Mouse (Mus musculus): ENCODE measurements around the gene Extl1. TPM values are rescaled to one million over a fixed set of nuclear protein-coding genes. Genes with fewer than 3 reads are reported as not detected.

Gene Extl1
- total RNA-seq, 4 experiments from 2014 or later: 3.3 to 15.4 (median 9.4) TPM

DNA sequence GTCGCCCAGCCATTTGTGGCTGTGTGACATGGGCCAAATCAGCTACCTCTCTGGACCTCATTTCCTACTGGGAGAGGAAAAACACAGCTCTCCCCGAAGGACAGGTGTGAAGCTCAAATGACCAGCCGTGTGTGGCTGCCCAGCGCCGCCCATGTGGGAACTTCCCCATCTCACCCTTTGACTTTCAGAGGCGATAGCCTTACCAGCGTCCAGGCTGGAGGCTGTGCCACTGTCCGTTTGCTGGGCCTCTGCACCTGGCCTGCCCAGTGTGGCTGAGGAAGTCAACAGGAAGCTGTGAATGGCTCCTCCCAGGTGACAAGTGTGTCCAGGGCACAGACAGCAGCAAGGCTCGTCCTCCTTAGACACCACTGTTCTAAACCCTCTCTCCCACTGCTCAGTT is 71.9 kb downstream of the Extl1 start:
- DNase-seq: no peak

DNA sequence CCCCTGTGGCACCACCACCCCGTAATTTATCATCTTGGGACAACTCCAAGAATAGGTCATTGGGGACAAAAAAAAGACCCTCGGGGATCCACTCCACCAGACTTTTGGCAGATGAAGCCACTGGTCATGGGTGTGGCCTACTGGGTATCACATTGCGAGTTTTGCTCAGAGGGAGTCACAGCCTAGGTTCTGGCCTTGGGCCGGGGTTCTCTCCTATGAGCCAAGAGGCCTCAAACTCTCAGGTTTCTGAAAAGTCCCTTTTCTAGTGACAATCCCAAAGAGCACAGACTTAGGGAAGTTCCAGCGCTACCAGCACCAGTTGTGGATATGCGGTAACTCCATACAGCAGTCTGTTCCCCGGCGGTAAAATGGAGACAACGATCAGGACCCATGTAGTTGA is 73.0 kb downstream of the Extl1 start:
- no peak for DNase-seq

DNA sequence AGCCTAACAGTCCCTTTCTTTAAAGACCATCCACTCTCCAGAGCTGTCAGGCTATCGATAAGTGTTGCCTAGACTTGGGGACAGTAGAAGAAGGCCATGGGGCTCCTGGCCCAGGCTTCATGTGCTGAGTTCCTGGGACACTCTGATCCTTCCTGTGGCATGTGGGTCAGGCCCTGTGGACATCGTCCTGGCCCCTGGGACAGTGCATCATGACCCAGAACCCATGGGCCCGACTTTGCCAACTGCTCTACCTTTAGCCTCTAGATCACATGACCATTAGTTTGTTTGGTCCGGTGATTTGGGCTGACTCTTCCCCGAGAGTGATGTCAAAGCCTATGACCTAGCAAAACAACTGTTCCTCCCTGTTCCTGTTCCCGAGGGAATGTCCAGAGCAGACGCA is 73.5 kb downstream of the Extl1 start:
- no peak for DNase-seq

GRCm38 (mm10) chr4:134307367-134308072 is 76.1 kb downstream of the Extl1 start:
- DNase-seq: peak; percentile 29

- DNase-seq: no peak
Measured at GRCm38 (mm10) chr4:134306963-134307362, 76.7 kb downstream of the Extl1 start.

Other genes starting within 250 kb of the Extl1 start
- gene Cep85, start 196.7 kb downstream of the Extl1 start, total RNA-seq (2022): 10 to 100 TPM; 11.4 to 31.1 (median 21.4) TPM
- gene Gm7534, start 180.8 kb downstream of the Extl1 start, total RNA-seq (2022): not detected
- gene Catsper4, start 156.5 kb downstream of the Extl1 start, total RNA-seq (2022): not detected
- under 1 TPM; 0.17 to 0.65 (median 0.46) TPM for gene Cnksr1, start 145.5 kb downstream of the Extl1 start, total RNA-seq (2022)
- not detected for gene E130218I03Rik, start 140.2 kb downstream of the Extl1 start, total RNA-seq (2022)
- 10 to 100 TPM; 10.4 to 11.6 (median 11.6) TPM for gene Zfp593, start 138.3 kb downstream of the Extl1 start, total RNA-seq (2022)
- gene Gm30191, start 136.9 kb downstream of the Extl1 start, total RNA-seq (2022): not detected
- 10 to 100 TPM in 2 of 4 experiments, 1 to 10 TPM in 2; 9.5 to 12.5 (median 10.1) TPM for gene Grrp1, start 129.7 kb downstream of the Extl1 start, total RNA-seq (2022)
- gene Pdik1l, start 96.0 kb downstream of the Extl1 start, total RNA-seq (2022): 10 to 100 TPM; 13.0 to 20.0 (median 15.5) TPM
- gene Trim63, start 68.7 kb downstream of the Extl1 start, total RNA-seq (2022): not detected
- gene Slc30a2, start 40.7 kb downstream of the Extl1 start, total RNA-seq (2022): 100 to 1,000 TPM in 2 of 4 experiments, 10 to 100 TPM in 2; 29.5 to 113 (median 69.5) TPM
- gene Pafah2, start 12.5 kb upstream of the Extl1 start, total RNA-seq (2022): 10 to 100 TPM; 13.9 to 21.7 (median 19.0) TPM
- gene Stmn1, start 84.5 kb upstream of the Extl1 start, total RNA-seq (2022): 10 to 100 TPM; 20.9 to 31.8 (median 30.0) TPM
- gene Paqr7, start 112.8 kb upstream of the Extl1 start, total RNA-seq (2022): 10 to 100 TPM; 54.1 to 81.1 (median 71.3) TPM
- 1 to 10 TPM in 3 of 4 experiments, under 1 TPM in 1; 0.66 to 2.4 (median 2.2) TPM for gene Aunip, start 127.1 kb upstream of the Extl1 start, total RNA-seq (2022)
- gene Mtfr1l, start 151.5 kb upstream of the Extl1 start, total RNA-seq (2022): 100 to 1,000 TPM; 125 to 174 (median 152) TPM
- gene Selenon, start 168.3 kb upstream of the Extl1 start, total RNA-seq (2022): 10 to 100 TPM; 28.9 to 58.1 (median 44.4) TPM